13 mouse cellular contexts compared by ENCODE assay signal in genomic region chr17:79964850-79965249, GRCm38 (mm10).
A peak's percentile ranks its signal among the peaks of the same experiment; 100 is the strongest.
DNase-seq lines count a peak whose midpoint lies in the region; ATAC-seq and TF ChIP-seq lines count a peak whose summit lies in the region.
"Had no signal": no experiment of that assay in that cellular context is flagged by ENCODE, and none has a peak within 500 bp of the region (broad histone marks: within the 10 kb centered on the region; RNA-seq: fewer than 3 reads in every experiment).

No protein-coding gene starts in this region.

- H3K9ac ChIP-seq in embryonic facial prominence, embryonic 13.5 days, result no peak overlapping the region
- no peak overlapping the region for H3K9ac ChIP-seq in embryonic facial prominence, embryonic 14.5 days (ENCODE audit: low read depth, low read length)
- H3K9ac ChIP-seq in stomach, embryonic 16.5 days (ENCODE audit: low read length), result no peak overlapping the region
- H3K9ac ChIP-seq in forebrain, postnatal 0 days, result no peak overlapping the region
- H3K9ac ChIP-seq: hindbrain, embryonic 12.5 days; midbrain, embryonic 15.5 days had no signal

- no peak for DNase-seq in embryonic facial prominence, embryonic 10.5 days (ENCODE audit: low spot score)
- DNase-seq in A20 (ENCODE audit: low read depth, low spot score), result peak; percentile 44
- peak; percentile 83 for DNase-seq in embryonic facial prominence, embryonic 14.5 days (ENCODE audit: low spot score)
- DNase-seq in forebrain, postnatal 0 days, result no peak
- DNase-seq in retina, embryonic 14.5 days (ENCODE audit: low spot score), result no peak
- DNase-seq in frontal cortex, adult 2 months (ENCODE audit: extremely low spot score in 1 of 2, low spot score in 1 of 2), result no peak
- DNase-seq: heart, adult 2 months; kidney, postnatal 25 days had no signal

- 0 out of 2 replicates have a peak overlapping the region, but pooled peaks have one; percentile 7 for H3K4me2 ChIP-seq in embryonic facial prominence, embryonic 13.5 days
- no peak overlapping the region for H3K4me2 ChIP-seq in embryonic facial prominence, embryonic 14.5 days (ENCODE audit: low read depth, low read length)
- no peak overlapping the region for H3K4me2 ChIP-seq in stomach, embryonic 16.5 days (ENCODE audit: low read depth, low read length)
- no peak overlapping the region for H3K4me2 ChIP-seq in forebrain, postnatal 0 days (ENCODE audit: low read depth)
- H3K4me2 ChIP-seq: hindbrain, embryonic 12.5 days; midbrain, embryonic 15.5 days had no signal

- no peak overlapping the region for H3K27ac ChIP-seq in embryonic facial prominence, embryonic 13.5 days
- no peak overlapping the region for H3K27ac ChIP-seq in embryonic facial prominence, embryonic 10.5 days (replicated peaks)
- no peak overlapping the region for H3K27ac ChIP-seq in embryonic facial prominence, embryonic 14.5 days (replicated peaks; ENCODE audit: low read depth, low read length)
- 0 out of 2 replicates have a peak overlapping the region, but pooled peaks have one; percentile 66 for H3K27ac ChIP-seq in stomach, embryonic 16.5 days (ENCODE audit: low read length)
- H3K27ac ChIP-seq in forebrain, postnatal 0 days (ENCODE audit: low read depth, low read length), result no peak overlapping the region
- H3K27ac ChIP-seq: heart, adult 2 months; hindbrain, embryonic 12.5 days; midbrain, embryonic 15.5 days had no signal

- no peak for TF ChIP-seq CTCF in forebrain, postnatal 0 days (IDR thresholded peaks at IDR 0.05; ENCODE audit: low read depth)

- H3K4me3 ChIP-seq in embryonic facial prominence, embryonic 13.5 days, result no peak overlapping the region
- H3K4me3 ChIP-seq in embryonic facial prominence, embryonic 10.5 days, result no peak overlapping the region
- no peak overlapping the region for H3K4me3 ChIP-seq in embryonic facial prominence, embryonic 14.5 days (ENCODE audit: low read depth, low read length)
- H3K4me3 ChIP-seq in stomach, embryonic 16.5 days (replicated peaks; ENCODE audit: low read length), result no peak overlapping the region
- H3K4me3 ChIP-seq in forebrain, postnatal 0 days (ENCODE audit: low read depth, low read length), result no peak overlapping the region
- H3K4me3 ChIP-seq: heart, adult 2 months; hindbrain, embryonic 12.5 days; midbrain, embryonic 15.5 days had no signal

- no peaks in the 10 kb centered on the region for H3K36me3 ChIP-seq in embryonic facial prominence, embryonic 13.5 days
- H3K36me3 ChIP-seq in embryonic facial prominence, embryonic 10.5 days (replicated peaks), result no peaks in the 10 kb centered on the region
- no peaks in the 10 kb centered on the region for H3K36me3 ChIP-seq in embryonic facial prominence, embryonic 14.5 days (ENCODE audit: control insufficient read depth, insufficient read depth, low read length)
- H3K36me3 ChIP-seq in stomach, embryonic 16.5 days (ENCODE audit: control insufficient read depth, insufficient read depth, low read length), result no peaks in the 10 kb centered on the region
- no peaks in the 10 kb centered on the region for H3K36me3 ChIP-seq in forebrain, postnatal 0 days (ENCODE audit: insufficient read depth)
- H3K36me3 ChIP-seq: hindbrain, embryonic 12.5 days; midbrain, embryonic 15.5 days had no signal

- ATAC-seq in embryonic facial prominence, embryonic 13.5 days (ENCODE audit: insufficient number of reproducible peaks, insufficient read depth, low FRiP score, low TSS enrichment, low read depth), result peak; percentile 71
- peak; percentile 89 for ATAC-seq in embryonic facial prominence, embryonic 14.5 days (ENCODE audit: low read depth)
- ATAC-seq in stomach, embryonic 16.5 days (ENCODE audit: insufficient read depth, low FRiP score), result no peak
- no peak for ATAC-seq in forebrain, postnatal 0 days
- ATAC-seq: forebrain, embryonic 16.5 days; midbrain, embryonic 15.5 days had no signal

- H3K27me3 ChIP-seq in embryonic facial prominence, embryonic 13.5 days, result peaks cover 4% of the 10 kb centered on the region; the same call in 1 of the 2 replicates
- H3K27me3 ChIP-seq in embryonic facial prominence, embryonic 10.5 days (replicated peaks; ENCODE audit: low read depth, poor library complexity, severe bottlenecking), result peaks cover 19% of the 10 kb centered on the region
- H3K27me3 ChIP-seq in embryonic facial prominence, embryonic 14.5 days (replicated peaks; ENCODE audit: control insufficient read depth, insufficient read depth, low read length), result no peaks in the 10 kb centered on the region
- no peaks in the 10 kb centered on the region for H3K27me3 ChIP-seq in stomach, embryonic 16.5 days (ENCODE audit: control insufficient read depth, insufficient read depth, low read length)
- no peaks in the 10 kb centered on the region for H3K27me3 ChIP-seq in forebrain, postnatal 0 days (ENCODE audit: insufficient read depth, low read length)
- H3K27me3 ChIP-seq: hindbrain, embryonic 12.5 days; midbrain, embryonic 15.5 days had no signal

- H3K9me3 ChIP-seq in embryonic facial prominence, embryonic 13.5 days, result no peaks in the 10 kb centered on the region
- no peaks in the 10 kb centered on the region for H3K9me3 ChIP-seq in embryonic facial prominence, embryonic 10.5 days
- no peaks in the 10 kb centered on the region for H3K9me3 ChIP-seq in embryonic facial prominence, embryonic 14.5 days (ENCODE audit: control insufficient read depth, low read length)
- no peaks in the 10 kb centered on the region for H3K9me3 ChIP-seq in stomach, embryonic 16.5 days (replicated peaks; ENCODE audit: control insufficient read depth, low read length)
- H3K9me3 ChIP-seq in forebrain, postnatal 0 days (ENCODE audit: low read length), result no peaks in the 10 kb centered on the region
- H3K9me3 ChIP-seq: hindbrain, embryonic 12.5 days; midbrain, embryonic 15.5 days had no signal

- H3K4me1 ChIP-seq in embryonic facial prominence, embryonic 13.5 days, result peaks cover 41% of the 10 kb centered on the region
- peaks cover 32% of the 10 kb centered on the region for H3K4me1 ChIP-seq in embryonic facial prominence, embryonic 10.5 days
- peaks cover 34% of the 10 kb centered on the region for H3K4me1 ChIP-seq in embryonic facial prominence, embryonic 14.5 days (ENCODE audit: control insufficient read depth, insufficient read depth, low read length)
- H3K4me1 ChIP-seq in stomach, embryonic 16.5 days (ENCODE audit: control insufficient read depth, insufficient read depth, low read length), result peaks cover 18% of the 10 kb centered on the region; the same call in 1 of the 2 replicates
- H3K4me1 ChIP-seq in forebrain, postnatal 0 days (ENCODE audit: insufficient read depth), result no peaks in the 10 kb centered on the region
- H3K4me1 ChIP-seq: midbrain, embryonic 15.5 days had no signal

- 52% methylated on average over 8 of the region's 8 CpGs for WGBS in embryonic facial prominence, embryonic 13.5 days
- 87% methylated on average over 8 of the region's 8 CpGs for WGBS in embryonic facial prominence, embryonic 10.5 days
- WGBS in embryonic facial prominence, embryonic 14.5 days, result 48% methylated on average over 8 of the region's 8 CpGs
- WGBS in stomach, embryonic 16.5 days, result 60% methylated on average over 8 of the region's 8 CpGs
- WGBS in forebrain, postnatal 0 days, result 81% methylated on average over 8 of the region's 8 CpGs

Comparison
In these comparisons a context has a peak if more than half of its experiments do, and no peak if none do; other contexts are left out.
1. DNase-seq: peak in A20 (single experiment) and embryonic facial prominence, embryonic 14.5 days (single experiment); none in embryonic facial prominence, embryonic 10.5 days (single experiment), forebrain, postnatal 0 days (single experiment), retina, embryonic 14.5 days (single experiment) and frontal cortex, adult 2 months (0 of 2).
2. ATAC-seq: peak in embryonic facial prominence, embryonic 13.5 days (single experiment) and embryonic facial prominence, embryonic 14.5 days (single experiment); none in stomach, embryonic 16.5 days (single experiment) and forebrain, postnatal 0 days (single experiment).